Mouse (Mus musculus) intestine, embryonic 15.5 days (tissue): ENCODE results near the gene Mphosph10. TPM values are rescaled to one million over a fixed set of nuclear protein-coding genes. Genes with fewer than 3 reads are reported as not detected.
A peak's percentile ranks its signal among the peaks of the same experiment; 100 is the strongest.

Experiments used
- ATAC-seq: fragments of 200-750 bp; cut with Nextera tagmentation; 2 replicates; pipeline ENCODE4 v1.8.0; 2017; ENCODE audit warnings: moderate TSS enrichment, moderate library complexity
- H3K27ac ChIP-seq: fragments of 300-500 bp; sonication (generic); 2 replicates; pipeline ENCODE4 v1.5.1; 2015; ENCODE audit warnings: mild to moderate bottlenecking, inconsistent platforms
- H3K27me3 ChIP-seq: fragments of 300-500 bp; sonication (generic); replicated peaks from 2 replicates; pipeline ENCODE4 v1.6.1; 2015; ENCODE audit warnings: inconsistent platforms
- H3K36me3 ChIP-seq: fragments of 300-500 bp; sonication (generic); 2 replicates; pipeline ENCODE4 v1.6.1; 2015; ENCODE audit warnings: inconsistent platforms
- H3K4me1 ChIP-seq: fragments of 300-500 bp; sonication (generic); replicated peaks from 2 replicates; pipeline ENCODE4 v1.6.1; 2015; ENCODE audit warnings: inconsistent platforms
- H3K4me2 ChIP-seq: fragments of 300-500 bp; sonication (generic); replicated peaks from 2 replicates; pipeline ENCODE4 v1.6.1; 2015; ENCODE audit warnings: mild to moderate bottlenecking, inconsistent platforms
- H3K4me3 ChIP-seq: fragments of 300-500 bp; sonication (generic); replicated peaks from 2 replicates; pipeline ENCODE4 v1.5.1; 2015; ENCODE audit warnings: inconsistent platforms
- H3K9ac ChIP-seq: fragments of 300-500 bp; sonication (generic); 2 replicates; pipeline ENCODE4 v1.6.1; 2015; ENCODE audit warnings: inconsistent platforms
- H3K9me3 ChIP-seq: fragments of 300-500 bp; sonication (generic); 2 replicates; pipeline ENCODE4 v1.6.1; 2016; ENCODE audit warnings: inconsistent platforms
- WGBS: fragments of 180-500 bp; shearing (Covaris S2); methylation state at CpG from one replicate; pipeline ENCODE4 v1.1.7; 2015; 5-methylcytosine and 5-hydroxymethylcytosine counted together
- polyA plus RNA-seq: library from polyadenylated mRNA; unstranded; fragments of >200 nt; fragmentation: Nextera tagmentation; extraction: Ambion mirVana; gene quantifications from 2 replicates; pipeline ENCODE4 v1.2.1, GENCODE M21; 2015

Gene Mphosph10
- polyA plus RNA-seq, 1 experiment from 2014 or later: 42.8 TPM

DNA sequence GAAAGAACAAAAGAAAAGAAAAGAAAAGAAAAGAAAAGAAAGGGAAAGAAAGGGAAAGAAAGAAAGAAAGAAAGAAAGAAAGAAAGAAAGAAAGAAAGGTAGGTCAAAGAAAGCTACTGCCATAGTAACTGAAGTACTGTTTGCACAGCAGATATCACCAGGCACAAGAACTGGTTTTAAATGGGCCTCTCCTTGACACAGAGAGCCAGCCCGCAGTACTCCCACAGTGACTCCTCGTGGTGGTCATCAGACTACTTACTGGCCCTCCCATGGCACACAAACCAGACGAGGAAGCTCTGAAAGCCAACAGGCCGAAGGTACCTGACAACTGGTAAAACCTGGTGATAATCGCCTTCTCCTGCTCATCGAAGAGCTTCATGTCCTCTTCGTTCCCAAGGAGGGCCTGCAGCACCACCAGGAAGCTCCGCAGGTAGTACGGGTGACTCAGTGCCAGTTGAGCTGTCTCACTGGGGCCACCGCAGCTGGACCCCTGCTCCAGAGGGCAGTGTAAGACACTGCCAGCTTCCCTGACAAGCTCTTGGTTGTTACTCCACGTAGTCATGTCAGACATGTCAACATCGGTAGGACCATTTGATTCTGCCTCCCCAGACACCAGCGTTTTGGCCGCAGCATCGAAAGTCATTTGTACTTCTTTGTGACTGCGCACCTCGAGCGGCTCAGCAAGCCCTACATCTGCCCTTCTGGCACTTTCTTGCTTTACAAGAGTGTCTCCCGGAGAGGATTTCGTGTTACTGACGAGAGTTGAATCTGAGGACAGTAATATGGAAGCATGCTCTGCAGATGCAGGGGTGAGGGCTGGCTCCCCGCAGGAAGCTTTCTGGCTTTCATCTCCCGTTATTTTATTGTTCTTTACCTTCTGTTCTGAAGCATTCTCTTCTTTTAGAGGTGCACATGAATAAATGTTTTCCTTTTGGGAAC is 19.9 kb downstream of the Mphosph10 start:
- no peak for ATAC-seq
- H3K4me1 ChIP-seq: 0 out of 2 replicates have a peak, but pooled peaks cover 3% of the 10 kb centered on the region
- H3K27ac ChIP-seq: no peak overlapping the region
- H3K36me3 ChIP-seq: peaks cover 6% of the 10 kb centered on the region; the same call in 1 of the 2 replicates
- H3K4me2 ChIP-seq: no peak overlapping the region
- H3K27me3 ChIP-seq: no peaks in the 10 kb centered on the region
- 90% methylated on average over 23 of the region's 23 CpGs for WGBS
- H3K9me3 ChIP-seq: no peaks in the 10 kb centered on the region
- H3K9ac ChIP-seq: no peak overlapping the region
- no peak overlapping the region for H3K4me3 ChIP-seq

GRCm38 (mm10) chr7:64369841-64370240 is 22.2 kb downstream of the Mphosph10 start:
- 0 out of 2 replicates have a peak, but pooled peaks cover 3% of the 10 kb centered on the region for H3K4me1 ChIP-seq
- H3K36me3 ChIP-seq: peaks cover 3% of the 10 kb centered on the region; the same call in 1 of the 2 replicates
- no peaks in the 10 kb centered on the region for H3K27me3 ChIP-seq
- no peaks in the 10 kb centered on the region for H3K9me3 ChIP-seq
- no peak overlapping the region for H3K4me3 ChIP-seq
- H3K27ac ChIP-seq: no peak overlapping the region
- no peak for ATAC-seq
- H3K9ac ChIP-seq: no peak overlapping the region
- WGBS: 93% methylated on average over 6 of the region's 6 CpGs
- no peak overlapping the region for H3K4me2 ChIP-seq

- H3K4me2 ChIP-seq: no peak overlapping the region
- no peaks in the 10 kb centered on the region for H3K9me3 ChIP-seq
- no peak overlapping the region for H3K27ac ChIP-seq
- H3K4me1 ChIP-seq: no peaks in the 10 kb centered on the region
- no peak overlapping the region for H3K9ac ChIP-seq
- H3K27me3 ChIP-seq: no peaks in the 10 kb centered on the region
- H3K4me3 ChIP-seq: no peak overlapping the region
- no peak for ATAC-seq
- H3K36me3 ChIP-seq: peaks cover 17% of the 10 kb centered on the region
- 93% methylated on average over 5 of the region's 5 CpGs for WGBS
Measured at GRCm38 (mm10) chr7:64365863-64366262, 26.2 kb downstream of the Mphosph10 start.

DNA sequence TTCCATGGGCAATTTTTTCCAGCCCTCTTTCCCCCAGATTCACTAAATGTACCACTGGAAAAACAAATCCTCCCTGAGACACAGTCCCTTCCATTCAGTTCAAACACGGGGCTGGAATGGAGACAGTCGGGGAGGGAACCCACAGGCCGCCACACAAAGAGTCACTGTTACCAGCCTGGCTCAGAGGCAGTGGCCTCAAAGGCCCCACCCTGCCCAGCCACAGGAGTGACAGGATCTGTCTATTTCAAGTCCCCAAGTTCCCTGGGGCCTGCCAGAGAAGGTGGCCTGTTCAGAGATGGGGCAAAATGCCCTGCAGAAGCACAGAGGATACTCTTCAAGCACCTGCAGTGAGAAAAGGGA is 31.5 kb downstream of the Mphosph10 start:
- Histone ChIP-seq H3K27me3 (no peaks in the 10 kb centered on the region), H3K4me3 (no peak overlapping the region), H3K9ac (no peak overlapping the region), H3K4me1 (0 out of 2 replicates have a peak, but pooled peaks cover 3% of the 10 kb centered on the region), H3K27ac (no peak overlapping the region), H3K36me3 (peaks cover 24% of the 10 kb centered on the region), H3K9me3 (no peaks in the 10 kb centered on the region), H3K4me2 (no peak overlapping the region)
- ATAC-seq: peak; percentile 83
- 68% methylated on average over 3 of the region's 3 CpGs for WGBS

- 79% methylated on average over 20 of the region's 20 CpGs for whole genome bisulfite sequencing
Measured at GRCm38 (mm10) chr7:64359943-64360585, 32.0 kb downstream of the Mphosph10 start.

GRCm38 (mm10) chr7:64358666-64359065 is 33.4 kb downstream of the Mphosph10 start:
- no peak for ATAC-seq
- Histone ChIP-seq H3K4me2 (no peak overlapping the region), H3K27me3 (no peaks in the 10 kb centered on the region), H3K4me3 (no peak overlapping the region), H3K4me1 (0 out of 2 replicates have a peak, but pooled peaks cover 3% of the 10 kb centered on the region), H3K9me3 (no peaks in the 10 kb centered on the region), H3K9ac (no peak overlapping the region), H3K36me3 (peaks cover 24% of the 10 kb centered on the region), H3K27ac (no peak overlapping the region)
- WGBS: 84% methylated on average over 6 of the region's 6 CpGs

More at GRCm38 (mm10) chr7:64359943-64360585, 32.0 kb downstream of the Mphosph10 start:
- no peaks in the 10 kb centered on the region for H3K27me3 ChIP-seq
- no peak overlapping the region; the same call in 1 of the 2 replicates for H3K9ac ChIP-seq
- no peak overlapping the region for H3K4me2 ChIP-seq
- H3K4me1 ChIP-seq: 0 out of 2 replicates have a peak, but pooled peaks cover 3% of the 10 kb centered on the region
- ATAC-seq: peak; percentile 93
- H3K9me3 ChIP-seq: no peaks in the 10 kb centered on the region
- H3K27ac ChIP-seq: no peak overlapping the region
- no peak overlapping the region for H3K4me3 ChIP-seq
- peaks cover 24% of the 10 kb centered on the region for H3K36me3 ChIP-seq

DNA sequence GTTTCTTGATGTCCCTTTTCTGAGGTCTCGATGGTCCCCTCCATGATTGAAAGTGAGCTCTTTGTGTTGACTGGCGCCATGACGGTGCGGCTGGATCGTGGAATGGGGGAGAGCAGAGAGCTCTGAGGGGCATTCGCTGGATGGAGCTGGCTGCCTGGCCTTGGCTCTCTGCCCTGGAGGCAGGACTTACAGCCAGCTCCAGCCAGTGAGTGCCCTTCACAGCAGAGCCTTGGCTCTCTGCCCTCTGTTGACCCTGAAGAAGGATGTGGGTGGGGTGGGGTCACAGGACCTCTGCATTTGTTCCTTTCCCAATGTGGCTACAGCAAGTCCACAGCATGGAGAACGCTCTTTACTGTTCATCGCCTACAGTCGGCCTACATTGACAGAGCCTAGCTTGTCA is 34.7 kb downstream of the Mphosph10 start:
- 0 out of 2 replicates have a peak, but pooled peaks cover 3% of the 10 kb centered on the region for H3K4me1 ChIP-seq
- H3K4me3 ChIP-seq: no peak overlapping the region
- no peak overlapping the region for H3K9ac ChIP-seq
- peaks cover 18% of the 10 kb centered on the region for H3K36me3 ChIP-seq
- H3K9me3 ChIP-seq: no peaks in the 10 kb centered on the region
- H3K27ac ChIP-seq: no peak overlapping the region
- no peak for ATAC-seq
- H3K27me3 ChIP-seq: no peaks in the 10 kb centered on the region
- whole genome bisulfite sequencing: 92% methylated on average over 9 of the region's 9 CpGs
- H3K4me2 ChIP-seq: no peak overlapping the region

DNA sequence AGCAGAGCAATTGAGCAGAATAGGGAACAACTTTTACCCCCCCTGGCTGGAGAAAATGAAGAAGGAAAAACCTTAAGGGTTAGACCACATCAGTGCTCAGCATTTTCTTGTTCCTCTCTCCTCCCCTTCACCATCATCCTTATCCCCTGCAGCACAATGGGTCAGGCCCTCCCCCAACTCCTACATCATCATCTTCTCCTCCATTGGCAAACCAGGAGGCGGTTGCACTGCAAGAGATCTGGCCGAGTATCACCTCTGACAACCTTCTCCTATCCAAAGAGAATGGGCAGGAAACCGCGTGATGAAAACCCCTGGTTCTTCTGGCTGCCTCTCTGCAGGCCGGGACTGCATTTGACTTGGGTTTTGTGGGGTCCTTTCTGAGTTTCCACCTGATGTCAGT is 35.4 kb downstream of the Mphosph10 start:
- Histone ChIP-seq H3K27ac (no peak overlapping the region), H3K4me2 (no peak overlapping the region), H3K9ac (no peak overlapping the region), H3K9me3 (no peaks in the 10 kb centered on the region), H3K4me1 (0 out of 2 replicates have a peak, but pooled peaks cover 3% of the 10 kb centered on the region), H3K4me3 (no peak overlapping the region), H3K36me3 (peaks cover 12% of the 10 kb centered on the region), H3K27me3 (no peaks in the 10 kb centered on the region)
- WGBS: 87% methylated on average over 5 of the region's 5 CpGs
- no peak for ATAC-seq

DNA sequence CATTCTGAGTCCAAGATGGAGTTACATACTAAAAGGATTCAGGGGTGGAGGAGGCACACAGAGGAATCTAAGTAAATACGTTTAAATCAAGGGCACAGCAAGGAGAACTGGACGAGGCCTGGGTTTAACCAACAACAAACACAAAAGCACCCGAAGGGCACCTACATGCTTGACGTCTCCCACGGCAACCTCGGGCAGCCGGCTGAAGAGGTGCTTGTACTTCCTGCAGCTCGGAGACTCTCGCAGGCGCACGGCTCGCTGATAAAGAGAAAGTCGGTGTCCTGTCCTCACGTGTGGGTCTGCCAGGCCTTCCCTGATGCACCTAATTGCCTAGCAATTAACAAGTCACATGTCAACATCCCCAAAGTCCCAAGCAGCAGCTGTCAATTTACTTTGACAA is 37.9 kb downstream of the Mphosph10 start:
- Histone ChIP-seq H3K9me3 (no peaks in the 10 kb centered on the region), H3K4me2 (no peak overlapping the region), H3K4me3 (no peak overlapping the region), H3K9ac (no peak overlapping the region), H3K27ac (no peak overlapping the region), H3K27me3 (no peaks in the 10 kb centered on the region), H3K36me3 (peaks cover 14% of the 10 kb centered on the region), H3K4me1 (no peaks in the 10 kb centered on the region)
- WGBS: 73% methylated on average over 14 of the region's 14 CpGs
- ATAC-seq: no peak

GRCm38 (mm10) chr7:64351087-64351486 is 41.0 kb downstream of the Mphosph10 start:
- H3K4me2 ChIP-seq: no peak overlapping the region
- WGBS: 88% methylated on average over 4 of the region's 4 CpGs
- H3K4me3 ChIP-seq: no peak overlapping the region
- no peak for ATAC-seq
- no peak overlapping the region for H3K9ac ChIP-seq
- no peaks in the 10 kb centered on the region for H3K27me3 ChIP-seq
- H3K27ac ChIP-seq: no peak overlapping the region
- no peaks in the 10 kb centered on the region for H3K9me3 ChIP-seq
- peaks cover 5% of the 10 kb centered on the region; the same call in 1 of the 2 replicates for H3K36me3 ChIP-seq
- no peaks in the 10 kb centered on the region for H3K4me1 ChIP-seq

DNA sequence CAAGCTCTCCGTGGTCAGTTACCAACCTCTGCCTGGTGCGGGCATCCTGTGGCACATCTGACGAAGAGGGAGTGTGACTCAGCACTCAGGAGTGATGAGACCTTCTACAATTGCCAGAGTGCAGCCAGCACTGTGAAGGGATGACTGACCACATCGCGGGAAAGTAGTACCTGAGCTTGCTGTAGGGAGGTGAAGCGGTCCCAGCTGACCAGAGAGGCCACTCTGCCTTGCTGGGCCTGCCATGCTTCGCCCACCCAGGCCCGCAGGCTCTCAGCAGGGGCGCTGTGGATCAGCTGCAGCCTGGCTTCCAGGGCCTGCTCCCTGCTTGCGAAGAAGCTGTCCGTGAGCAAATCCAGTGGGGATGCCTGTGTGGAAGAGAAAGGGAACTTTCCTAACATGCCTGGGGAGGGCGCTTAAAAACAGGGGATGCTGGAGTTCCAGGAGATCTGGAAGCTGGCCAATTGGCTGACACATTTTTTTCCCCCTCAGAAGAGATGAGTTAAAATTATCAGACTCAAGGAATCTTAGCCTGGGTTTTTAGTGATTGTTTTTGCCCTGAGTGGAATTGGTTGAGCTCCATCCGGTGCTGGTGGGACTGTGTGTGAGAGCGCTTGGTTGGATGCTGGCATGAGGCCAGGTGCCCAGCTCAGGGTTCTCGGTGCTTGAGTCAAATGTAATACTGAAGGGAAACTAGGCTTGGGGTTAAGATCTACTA is 42.8 kb downstream of the Mphosph10 start:
- no peak for ATAC-seq
- Histone ChIP-seq H3K4me1 (no peaks in the 10 kb centered on the region), H3K9me3 (no peaks in the 10 kb centered on the region), H3K4me3 (no peak overlapping the region), H3K36me3 (peaks cover 5% of the 10 kb centered on the region; the same call in 1 of the 2 replicates), H3K4me2 (no peak overlapping the region), H3K27me3 (no peaks in the 10 kb centered on the region), H3K9ac (no peak overlapping the region), H3K27ac (no peak overlapping the region)
- 86% methylated on average over 15 of the region's 15 CpGs for WGBS

DNA sequence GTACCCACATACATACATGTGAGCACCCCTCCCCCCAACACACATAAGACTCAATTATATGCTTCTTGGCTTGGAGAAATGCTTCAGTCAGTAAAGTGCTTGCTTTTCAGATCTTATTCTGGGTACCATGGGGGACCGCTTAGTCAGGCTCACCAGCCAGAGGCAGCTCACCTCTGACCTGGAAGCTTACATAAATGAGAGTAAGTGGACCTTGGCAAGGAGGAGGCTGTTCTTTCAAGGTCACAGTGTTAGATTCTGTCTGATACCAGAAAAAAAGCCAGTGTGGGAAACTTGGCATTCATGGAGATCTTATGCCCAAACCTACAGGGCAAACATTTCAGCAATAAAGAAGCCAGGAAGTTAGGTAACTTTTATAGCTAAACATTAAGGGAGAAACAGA is 44.3 kb downstream of the Mphosph10 start:
- no peak overlapping the region for H3K4me2 ChIP-seq
- no peaks in the 10 kb centered on the region for H3K4me1 ChIP-seq
- H3K27me3 ChIP-seq: no peaks in the 10 kb centered on the region
- peaks cover 5% of the 10 kb centered on the region; the same call in 1 of the 2 replicates for H3K36me3 ChIP-seq
- WGBS: 93% methylated on average over 1 of the region's 1 CpGs
- H3K9ac ChIP-seq: no peak overlapping the region
- no peak for ATAC-seq
- H3K27ac ChIP-seq: no peak overlapping the region
- H3K9me3 ChIP-seq: no peaks in the 10 kb centered on the region
- H3K4me3 ChIP-seq: no peak overlapping the region
